Mouse (Mus musculus): ENCODE measurements around the gene Arid5a.
A peak's percentile ranks its signal among the peaks of the same experiment; 100 is the strongest.

Gene Arid5a

GRCm38 (mm10) chr1:36294402-36294801 lies 13.1 kb upstream of the Arid5a start:
- DNase-seq: no peak

DNA sequence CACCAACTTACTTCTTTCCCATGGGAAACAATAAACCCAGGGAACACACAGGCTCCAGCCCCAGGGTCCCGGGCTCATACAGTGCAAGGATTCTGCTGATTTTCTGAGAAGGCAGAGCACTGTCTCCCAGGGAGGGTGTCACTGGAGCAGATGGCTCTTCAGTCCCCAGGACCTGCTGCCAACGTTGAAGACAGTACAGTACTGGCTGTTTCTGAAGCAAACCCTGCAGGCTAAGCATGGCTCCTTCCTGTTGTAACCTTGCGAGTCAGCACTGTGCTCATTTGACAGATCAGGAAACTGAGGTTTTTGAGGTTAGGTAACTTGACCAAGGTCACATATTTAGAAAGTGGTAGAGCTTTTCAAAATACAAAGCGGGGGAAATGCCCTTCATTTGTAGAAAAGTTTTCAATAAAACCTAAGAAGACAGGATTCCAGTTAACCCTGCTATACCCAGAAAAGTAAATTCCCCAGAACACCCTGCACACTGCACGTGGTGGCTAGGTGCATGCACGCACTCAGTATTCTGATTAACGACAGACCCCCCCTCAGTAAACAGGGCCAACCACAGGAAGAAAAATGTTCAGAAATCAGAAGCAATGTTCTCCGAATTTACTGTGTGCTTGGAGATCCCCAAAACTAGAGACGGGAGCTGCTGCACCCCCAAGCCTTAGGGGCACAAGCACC lies 10.9 kb upstream of the Arid5a start:
- DNase-seq: no peak

- DNase-seq: no peak
These were observed 9.4 kb upstream of the Arid5a start for GRCm38 (mm10) chr1:36298107-36298506.

DNA sequence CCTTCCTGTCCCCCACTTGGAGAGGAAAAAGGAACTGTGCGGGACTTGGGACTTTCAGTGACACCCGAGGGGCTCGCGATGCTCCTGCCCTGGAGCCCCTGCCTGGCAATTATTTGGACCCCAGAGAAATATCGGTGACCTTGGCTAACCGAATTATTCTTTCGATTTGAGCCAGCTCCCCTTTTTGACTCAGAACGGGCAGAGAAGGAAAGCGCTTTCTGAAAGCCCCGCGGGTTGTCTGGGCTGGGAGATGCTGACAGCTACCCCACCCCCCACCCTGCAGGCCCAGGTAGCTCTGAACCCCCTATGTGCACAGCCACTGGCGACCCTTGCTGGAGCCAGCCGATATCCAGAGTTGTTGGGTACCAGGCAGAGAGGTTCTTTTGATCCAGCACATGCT lies 8.4 kb upstream of the Arid5a start:
- DNase-seq: no peak

- no peak for DNase-seq
These were observed 7.9 kb upstream of the Arid5a start for GRCm38 (mm10) chr1:36299676-36300075.

- no peak for DNase-seq
These were observed 7.0 kb upstream of the Arid5a start for GRCm38 (mm10) chr1:36300486-36300885.

GRCm38 (mm10) chr1:36302273-36302672 lies 5.3 kb upstream of the Arid5a start:
- DNase-seq: no peak

DNA sequence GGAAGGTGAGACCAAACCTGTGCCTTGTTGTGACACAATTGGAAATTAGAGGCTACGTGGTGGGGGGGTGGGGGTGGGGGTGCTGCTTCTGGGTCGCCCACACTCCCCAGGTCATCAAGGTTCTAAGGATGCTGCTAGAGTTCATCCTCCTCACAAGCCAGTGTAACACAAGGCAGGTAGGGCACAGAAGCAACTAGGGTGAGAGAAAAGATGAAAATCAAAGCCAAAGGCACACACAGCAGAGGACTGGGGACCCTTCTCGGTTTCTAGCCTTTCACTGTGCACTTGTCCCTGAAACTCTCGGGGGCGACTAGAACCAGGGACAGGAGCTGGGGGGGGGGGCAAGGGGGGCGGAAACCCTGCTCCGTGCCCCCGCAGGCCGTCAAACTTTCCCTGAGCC lies 4.6 kb upstream of the Arid5a start:
- no peak for DNase-seq

- DNase-seq: peak; percentile 89
These were observed 3.9 kb upstream of the Arid5a start for GRCm38 (mm10) chr1:36303381-36304320.

GRCm38 (mm10) chr1:36304764-36305163 lies 2.8 kb upstream of the Arid5a start:
- DNase-seq: no peak

- no peak for DNase-seq
These were observed 1.4 kb upstream of the Arid5a start for GRCm38 (mm10) chr1:36306120-36306519.

DNA sequence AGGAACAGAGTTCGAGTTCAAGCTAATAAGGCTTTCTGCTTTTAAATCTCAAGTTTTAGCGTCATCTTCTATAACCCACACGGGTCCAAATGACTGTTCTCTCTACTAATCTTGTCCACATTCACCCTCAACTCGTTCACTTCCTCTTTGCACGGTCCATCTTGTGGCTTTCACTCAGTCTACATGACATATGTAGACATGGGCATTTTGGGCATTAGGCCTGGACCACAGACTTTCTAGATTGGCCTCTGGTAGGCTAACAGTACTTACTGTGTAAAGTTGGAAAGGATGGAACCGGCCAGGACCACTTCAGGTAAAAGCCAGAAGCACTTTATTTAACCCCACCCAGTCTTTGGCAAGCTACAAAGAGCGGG lies 425 bp upstream of the Arid5a start:
- no peak for DNase-seq

DNA sequence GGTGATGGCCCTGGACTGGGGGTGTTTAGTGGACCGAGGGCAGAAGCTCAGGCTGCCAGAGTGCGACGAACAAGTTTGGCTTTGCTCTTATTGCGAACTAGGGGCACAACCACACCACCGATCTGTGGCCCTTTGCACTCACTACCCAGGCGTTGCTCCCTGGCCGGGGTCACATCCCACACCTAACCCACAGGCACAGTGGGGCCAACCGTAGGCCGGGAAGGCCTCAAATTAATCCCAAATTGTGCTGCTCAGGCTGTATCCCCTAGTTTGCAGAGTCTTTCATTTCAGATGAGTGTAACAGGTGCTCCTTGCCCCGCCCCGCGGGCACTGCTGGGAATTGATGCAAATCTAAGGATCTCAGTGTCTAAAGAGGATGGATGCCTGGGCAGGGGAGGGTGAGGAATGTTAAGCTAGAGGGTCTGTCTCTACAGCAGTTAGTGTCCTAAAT lies 943 bp downstream of the Arid5a start:
- no peak for DNase-seq

DNA sequence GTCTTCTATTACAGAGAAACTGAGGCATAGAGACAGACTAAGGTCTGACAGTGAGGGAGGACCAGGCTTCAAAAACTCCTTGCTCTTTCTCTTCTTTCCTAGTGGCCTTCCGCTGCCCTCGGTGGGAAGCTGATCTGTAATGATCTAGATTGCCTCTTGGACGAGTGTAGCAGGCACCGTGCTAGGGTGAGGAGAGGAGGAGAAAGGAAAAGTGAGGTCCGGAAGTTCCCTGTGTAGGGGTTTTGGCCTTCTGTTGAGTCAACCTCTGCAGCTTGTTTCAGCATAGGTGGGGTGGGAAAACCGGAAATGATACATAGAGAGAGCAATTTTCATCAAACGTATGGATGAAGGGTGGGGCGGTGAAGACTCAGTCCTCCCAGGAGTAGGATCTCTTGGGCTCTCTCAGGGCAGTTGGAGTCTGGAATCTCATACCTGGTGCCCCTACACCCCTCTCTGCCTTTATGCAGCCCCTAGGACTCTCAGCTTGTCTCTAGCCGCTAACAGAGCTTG lies 1.5 kb downstream of the Arid5a start:
- no peak for DNase-seq

DNA sequence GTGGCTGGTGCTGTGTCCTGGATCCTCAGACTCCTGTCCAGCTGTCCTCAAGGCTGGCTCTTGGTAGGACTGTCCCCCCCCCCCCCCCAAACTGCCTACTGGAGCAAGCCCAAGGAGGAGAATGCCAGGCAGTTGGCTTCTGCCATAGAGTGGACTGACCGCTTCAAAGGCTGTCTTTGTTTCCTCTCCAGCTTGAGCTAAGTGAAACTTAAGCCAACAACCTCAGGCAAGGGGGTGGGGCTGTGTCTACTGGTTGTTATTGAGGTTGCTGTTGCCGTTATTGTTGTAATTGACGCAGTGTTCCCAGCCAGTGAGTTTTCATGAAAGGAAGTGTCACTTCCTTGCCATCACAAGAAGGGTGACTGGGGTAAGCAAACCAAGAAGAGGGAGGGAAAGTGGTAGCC lies 2.0 kb downstream of the Arid5a start:
- DNase-seq: peak; percentile 58

GRCm38 (mm10) chr1:36314959-36315775 lies 7.6 kb downstream of the Arid5a start:
- no peak for DNase-seq

DNA sequence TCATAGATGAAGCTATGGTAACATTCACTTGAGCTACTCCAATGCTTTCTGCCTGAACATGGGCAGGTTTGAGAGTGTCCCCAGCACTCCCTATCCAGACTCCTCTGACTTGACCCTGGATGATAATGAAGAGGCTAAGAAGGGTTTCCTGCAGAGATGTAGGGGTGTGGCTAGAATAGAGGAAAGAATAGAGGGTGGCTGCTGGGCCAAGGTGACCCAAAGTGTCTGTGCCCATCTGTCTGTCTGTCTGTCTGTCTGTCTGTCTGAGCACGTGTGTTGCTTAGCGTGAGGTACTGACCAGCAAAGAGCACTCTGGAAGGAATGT lies 8.2 kb downstream of the Arid5a start:
- DNase-seq: no peak

- DNase-seq: no peak
These were observed 13.6 kb downstream of the Arid5a start for GRCm38 (mm10) chr1:36321164-36321563.

GRCm38 (mm10) chr1:36321829-36322573 lies 14.5 kb downstream of the Arid5a start:
- DNase-seq: no peak

- no peak for DNase-seq
These were observed 15.5 kb downstream of the Arid5a start for GRCm38 (mm10) chr1:36323076-36323475.

DNA sequence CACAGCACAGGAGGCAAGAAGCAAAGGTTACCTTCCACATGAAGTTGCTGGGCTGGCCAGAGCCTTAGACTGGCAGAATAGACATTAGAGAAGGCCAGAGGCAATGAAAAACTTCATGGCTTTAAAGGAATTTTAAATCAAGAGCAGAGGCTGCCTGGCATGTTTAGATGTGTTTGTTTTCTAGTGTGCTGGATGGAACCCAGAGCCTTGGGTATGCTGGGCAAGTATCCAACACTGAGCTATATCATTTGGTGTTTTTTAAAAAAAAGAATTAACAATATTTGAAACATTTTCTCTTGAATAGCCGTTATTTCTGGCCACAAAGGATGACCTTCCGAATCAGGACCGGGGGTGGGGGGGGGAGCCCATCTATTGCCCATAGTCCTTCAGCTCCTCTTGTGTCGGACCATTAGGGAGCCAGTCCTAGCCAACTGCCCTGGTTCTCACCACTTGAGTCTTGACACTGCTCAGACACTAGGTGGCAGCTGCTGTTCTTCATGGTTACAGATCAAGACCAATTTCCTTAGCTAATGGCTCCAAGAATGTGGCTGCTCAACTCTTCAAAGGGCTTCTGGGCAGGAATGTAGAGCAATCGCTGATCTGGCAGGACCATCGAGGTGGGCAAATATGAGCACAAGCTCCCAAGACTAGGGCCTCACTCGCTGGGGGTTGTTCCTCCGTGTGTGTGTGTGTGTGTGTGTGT lies 16.4 kb downstream of the Arid5a start:
- peak; percentile 63 for DNase-seq

DNA sequence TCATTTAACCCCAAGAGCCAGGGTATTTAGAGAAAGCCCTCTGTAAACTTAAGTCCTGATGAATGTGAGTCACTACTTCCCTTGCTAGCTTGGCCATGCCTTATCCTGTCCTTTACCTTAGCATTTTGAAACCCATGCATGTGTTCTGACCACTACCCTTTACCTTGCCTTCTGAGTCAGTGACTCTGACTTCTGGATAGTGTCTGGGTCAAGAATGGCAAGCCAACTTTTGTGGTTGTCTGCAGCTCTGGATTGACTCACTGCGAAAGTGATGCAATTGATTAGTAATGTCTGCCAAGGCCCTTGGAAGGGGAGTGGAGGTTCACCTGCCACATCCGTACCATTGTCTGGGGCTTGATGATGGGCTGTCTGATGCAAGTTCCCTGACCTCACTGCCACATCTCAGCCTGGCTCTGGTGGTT lies 18.4 kb downstream of the Arid5a start:
- no peak for DNase-seq

Data from lung, postnatal 14 days (tissue).